Mouse (Mus musculus) left cerebral cortex, postnatal 36 days (tissue): ENCODE measurements around the gene Rbpjl. TPM values are rescaled to one million over a fixed set of nuclear protein-coding genes. Genes with fewer than 3 reads are reported as not detected.

Experiments used
- DNase-seq, 2 experiments: peaks; one replicate each; pipeline ENCODE4 v3.0.0; 2021 to 2022; ENCODE audit warnings: low spot score in 2 of 2, mixed read lengths in 1 of 2
- intact Hi-C: fragments of 180-260 bp; cut with DNase I; formaldehyde crosslinking; loops from one replicate; pipeline ENCODE4 v1.15.1; 2025
- total RNA-seq, 2 experiments: library from RNA; stranded (reverse); gene quantifications; 2 replicates each; pipeline ENCODE4 v1.2.3; 2021

The Rbpjl gene
- total RNA-seq, 2 experiments from 2014 or later, result 0.30 to 0.34 TPM

DNA sequence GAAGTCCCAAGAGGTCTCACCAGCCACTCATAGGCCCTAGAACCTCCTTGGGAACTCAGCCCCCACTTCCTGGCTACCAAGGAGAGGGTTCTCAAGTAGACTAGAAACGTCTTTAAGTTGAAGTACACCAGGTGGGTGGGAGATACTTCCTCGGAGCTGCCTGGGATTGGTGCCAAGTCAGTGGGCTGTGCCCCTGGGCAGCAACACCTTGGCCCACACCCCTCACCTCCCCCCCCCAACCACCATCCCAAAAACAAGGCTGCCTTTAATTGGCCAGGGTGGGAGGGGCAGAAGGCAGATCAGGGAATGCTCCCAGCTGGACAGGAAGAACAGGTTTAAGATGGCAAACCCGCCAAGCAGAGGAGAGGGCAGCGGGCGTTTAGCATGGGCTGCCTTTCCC lies 37.4 kb downstream of the Rbpjl start:
- intact Hi-C loops, result no loop called here
- DNase-seq, result no peak

DNA sequence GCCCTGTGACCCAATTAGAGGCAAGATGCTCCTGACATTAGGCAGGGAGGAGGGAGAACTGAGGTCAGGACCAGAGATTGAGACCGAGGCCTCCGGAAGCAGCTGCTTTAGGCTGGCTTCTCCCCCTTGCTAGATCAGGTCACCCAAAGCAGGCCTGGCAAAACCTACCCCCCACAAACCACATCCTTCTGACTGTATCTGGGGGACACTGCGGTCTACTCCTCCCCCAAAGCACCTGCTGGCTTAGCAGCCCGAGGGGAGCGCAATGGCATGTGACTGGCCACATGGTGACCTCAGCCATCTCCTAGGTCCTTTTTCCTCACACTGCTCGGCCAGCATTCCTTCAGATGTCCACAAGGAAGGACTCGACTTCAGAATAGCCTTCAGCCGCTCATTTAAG lies 38.2 kb downstream of the Rbpjl start:
- no peak for DNase-seq
- intact Hi-C loops, result no loop called here

GRCm38 (mm10) chr2:164441731-164442130 lies 38.8 kb downstream of the Rbpjl start:
- intact Hi-C loops, result no loop called here
- no peak for DNase-seq

DNA sequence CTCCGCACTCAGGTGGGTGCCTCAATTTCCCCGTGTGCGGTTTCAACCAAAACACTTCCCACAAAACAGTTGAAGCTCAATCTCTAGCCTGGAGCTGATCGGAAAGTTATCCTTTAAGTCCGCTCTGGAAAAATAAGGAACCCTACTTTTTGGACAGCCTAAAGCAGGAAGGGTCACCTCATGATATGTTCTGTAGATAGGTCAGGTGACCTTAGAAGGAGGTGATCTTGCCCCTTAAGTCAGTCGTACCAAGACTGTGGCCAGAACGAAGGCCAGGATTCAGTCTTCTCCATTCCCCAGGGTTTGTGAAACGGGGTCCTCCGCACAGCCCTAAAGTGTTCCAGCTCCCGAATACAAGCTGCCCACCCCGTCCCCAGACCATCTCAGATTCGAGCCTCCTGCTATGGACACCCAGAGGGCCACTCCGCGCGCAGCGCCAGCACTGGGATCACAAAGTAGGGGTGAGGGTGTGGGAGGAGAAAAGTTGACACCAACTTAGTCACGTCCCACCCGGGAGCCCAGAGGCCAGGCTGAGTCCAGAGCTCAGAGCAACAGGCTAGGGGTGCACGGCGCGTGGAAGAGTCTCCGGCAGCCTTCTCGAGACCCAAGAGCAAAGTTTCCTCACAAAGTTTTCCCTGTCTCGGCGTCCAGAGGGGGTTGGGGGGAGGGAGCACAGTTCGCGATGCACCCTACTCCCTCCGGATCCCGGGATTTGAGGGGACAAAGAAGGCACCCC lies 39.5 kb downstream of the Rbpjl start:
- intact Hi-C loops, result no loop called here
- DNase-seq, result no peak

GRCm38 (mm10) chr2:164443051-164443437 lies 40.1 kb downstream of the Rbpjl start:
- DNase-seq, result peak; percentile 65 to 73
- intact Hi-C loops, result no loop called here

- intact Hi-C loops, result no loop called here
- DNase-seq, result no peak
Measured at GRCm38 (mm10) chr2:164443460-164444000, 40.6 kb downstream of the Rbpjl start, which contains the start of gene Sdc4. Gene Sdc4 (minus strand): TSS chr2:164443887.

DNA sequence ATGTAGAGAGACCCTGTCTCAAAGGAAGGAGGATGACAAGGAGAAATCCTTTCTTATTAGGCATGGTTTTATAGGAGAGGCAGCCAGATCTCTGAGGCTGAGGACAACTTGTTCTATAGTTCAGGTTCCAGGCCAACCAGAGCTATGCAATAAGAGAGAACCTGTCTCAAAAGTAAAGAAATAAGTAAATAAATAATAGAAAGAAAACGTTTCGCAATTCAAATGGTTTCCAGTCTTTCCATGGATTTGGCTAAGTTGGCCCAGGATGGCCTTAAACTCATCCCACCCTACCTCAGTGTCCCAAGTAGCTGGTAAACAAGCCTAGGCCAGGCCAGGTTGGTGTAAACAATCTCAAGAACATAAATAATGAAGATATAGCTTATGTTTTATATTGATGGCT lies 41.8 kb downstream of the Rbpjl start:
- no peak for DNase-seq
- intact Hi-C loops, result no loop called here

- DNase-seq, result no peak
- intact Hi-C loops, result no loop called here
Measured at GRCm38 (mm10) chr2:164445399-164446085, 42.6 kb downstream of the Rbpjl start.

- intact Hi-C loops, result no loop called here
- DNase-seq, result no peak
Measured at GRCm38 (mm10) chr2:164446086-164446469, 43.1 kb downstream of the Rbpjl start.

- DNase-seq, result no peak
- intact Hi-C loops, result no loop called here
Measured at GRCm38 (mm10) chr2:164448140-164448539, 45.2 kb downstream of the Rbpjl start.

GRCm38 (mm10) chr2:164448921-164449320 lies 46.0 kb downstream of the Rbpjl start:
- intact Hi-C loops, result no loop called here
- no peak for DNase-seq

- intact Hi-C loops, result no loop called here
- no peak for DNase-seq
Measured at GRCm38 (mm10) chr2:164449341-164450042, 46.6 kb downstream of the Rbpjl start.

DNA sequence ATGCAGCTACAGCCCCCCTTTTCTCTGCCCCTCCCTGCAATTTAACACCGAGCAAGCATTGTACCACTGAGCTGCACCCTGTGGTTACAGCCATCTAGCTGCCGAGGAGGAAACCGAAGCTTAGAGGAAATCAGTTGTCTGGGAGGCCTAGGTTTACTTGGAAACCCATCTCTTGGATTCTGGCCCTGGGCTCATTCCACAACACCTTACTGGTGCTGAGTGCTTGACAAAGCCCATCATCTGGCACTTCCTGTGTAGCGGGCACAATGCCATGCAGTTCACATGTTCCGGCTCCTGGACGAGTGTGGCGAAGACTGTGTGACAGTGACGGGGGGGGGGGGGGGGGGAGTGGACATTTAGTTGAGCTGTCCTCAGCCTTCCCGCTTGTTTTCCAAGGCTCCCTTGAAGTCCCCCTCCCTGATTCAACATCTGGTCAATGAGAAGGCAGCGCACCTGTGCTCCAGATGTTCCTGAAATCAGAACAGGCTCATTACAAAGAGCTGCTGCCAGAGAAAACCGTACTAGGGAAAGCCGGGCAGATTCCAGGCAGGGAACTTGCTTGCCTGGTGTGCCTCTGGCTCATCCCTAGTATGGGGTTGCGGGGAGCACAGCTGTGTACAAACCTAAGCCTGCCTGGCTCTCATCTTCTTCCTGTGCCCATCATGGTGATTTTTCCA lies 49.2 kb downstream of the Rbpjl start:
- DNase-seq, result no peak
- intact Hi-C loops, result no loop called here

- no peak for DNase-seq
- intact Hi-C loops, result no loop called here
Measured at GRCm38 (mm10) chr2:164453047-164453757, 50.3 kb downstream of the Rbpjl start.

GRCm38 (mm10) chr2:164453887-164454500 lies 51.1 kb downstream of the Rbpjl start:
- intact Hi-C loops, result no loop called here
- no peak for DNase-seq

- DNase-seq, result peak; percentile 87 to 89
- intact Hi-C loops, result no loop called here
Measured at GRCm38 (mm10) chr2:164454846-164455245, 51.9 kb downstream of the Rbpjl start.

- DNase-seq, result no peak
- intact Hi-C loops, result loop anchor here (1.0 kb wide), 1 partner anchor 38 kb away; no protein-coding TSS in a partner anchor
Measured at GRCm38 (mm10) chr2:164455421-164456190, 52.7 kb downstream of the Rbpjl start.

GRCm38 (mm10) chr2:164456413-164456812 lies 53.5 kb downstream of the Rbpjl start:
- intact Hi-C loops, result loop anchor here (1.0 kb wide), 1 partner anchor 39 kb away; no protein-coding TSS in a partner anchor
- DNase-seq, result no peak
